Mouse (Mus musculus) ovary, adult 10 weeks (tissue): ENCODE results near the gene Gm14409. TPM values are rescaled to one million over a fixed set of nuclear protein-coding genes. Genes with fewer than 3 reads are reported as not detected.

Source experiments
- polyA plus RNA-seq: library from polyadenylated mRNA; stranded (reverse); fragments of 350-450 nt; fragmentation: Illumina TruSeq; extraction: RNeasy Lipid Tissue Mini Kit (QIAGEN cat#74804); gene quantifications from one replicate; pipeline ENCODE4 v1.2.3, GENCODE M21; 2014

Gm14409 gene
- 1.5 TPM for polyA plus RNA-seq

GRCm38 (mm10) chr2:177266936-177267335 lies at the start of gene Gm14409:
TSS of gene Gm14409 (minus strand) at chr2:177267036.

Other genes with a start within 250 kb of the Gm14409 start
- 0.74 TPM for gene Gm14401, start 192.7 kb downstream of the Gm14409 start, polyA plus RNA-seq
- gene Gm14410, start 60.6 kb downstream of the Gm14409 start, polyA plus RNA-seq: 115 TPM
- 18.5 TPM for gene Gm14412, start 57.3 kb upstream of the Gm14409 start, polyA plus RNA-seq
- gene Gm14418, start 131.3 kb upstream of the Gm14409 start, polyA plus RNA-seq: 15.3 TPM
- 93.7 TPM for gene Zfp970, start 197.7 kb upstream of the Gm14409 start, polyA plus RNA-seq
- gene Gm14403, start 231.2 kb upstream of the Gm14409 start, polyA plus RNA-seq: 57.8 TPM